Mouse (Mus musculus): ENCODE measurements around the gene Pnp2. TPM values are rescaled to one million over a fixed set of nuclear protein-coding genes. Genes with fewer than 3 reads are reported as not detected.
"Not testable (repeated sequence)": the region's sequence is repeated elsewhere in the genome, so short reads cannot be mapped to it uniquely, and the experiment has no call there.

Gene Pnp2
- 0.16 and 0.42 TPM in 2 replicates for polyA plus RNA-seq (2012; rRNA removed)

- peak; percentile 62 for DNase-seq (ENCODE audit: low read depth)
These were observed at the start of gene Pnp2 for GRCm38 (mm10) chr14:50955942-50956508. Gene Pnp2, plus strand, starts transcription at chr14:50955992.

- no peak for DNase-seq (ENCODE audit: low read depth)
- TF ChIP-seq CTCF (IDR thresholded peaks at IDR 0.05; ENCODE audit: borderline replicate concordance, extremely low read depth, insufficient read depth, insufficient read length) (no peak), POLR2A (IDR thresholded peaks at IDR 0.05; ENCODE audit: borderline replicate concordance, extremely low read depth, insufficient read depth, insufficient read length, poor library complexity, severe bottlenecking) (no peak)
These were observed 47.7 kb upstream of the Pnp2 start for GRCm38 (mm10) chr14:50908126-50908525.

GRCm38 (mm10) chr14:50911356-50911755, 44.4 kb upstream of the Pnp2 start:
- TF ChIP-seq POLR2A (IDR thresholded peaks at IDR 0.05; ENCODE audit: borderline replicate concordance, extremely low read depth, insufficient read depth, insufficient read length, poor library complexity, severe bottlenecking) (no peak), CTCF (IDR thresholded peaks at IDR 0.05; ENCODE audit: borderline replicate concordance, extremely low read depth, insufficient read depth, insufficient read length) (no peak)
- no peak for DNase-seq (ENCODE audit: low read depth)

- not testable (repeated sequence) for DNase-seq (ENCODE audit: low read depth)
These were observed 32.4 kb upstream of the Pnp2 start for GRCm38 (mm10) chr14:50923437-50923836.

GRCm38 (mm10) chr14:50924281-50925064, 31.3 kb upstream of the Pnp2 start, which contains the start of the genes Osgep and Apex1:
Gene Osgep, minus strand, starts transcription at chr14:50924893.
Gene Apex1, plus strand, starts transcription at chr14:50924968.
- DNase-seq (ENCODE audit: low read depth) = peak; percentile 99
- no peak for TF ChIP-seq CTCF (IDR thresholded peaks at IDR 0.05; ENCODE audit: borderline replicate concordance, extremely low read depth, insufficient read depth, insufficient read length)
- peak; percentile 26; the same call in 1 of the 2 replicates for TF ChIP-seq POLR2A (IDR thresholded peaks at IDR 0.05; ENCODE audit: borderline replicate concordance, extremely low read depth, insufficient read depth, insufficient read length, poor library complexity, severe bottlenecking)

- no peak for DNase-seq (ENCODE audit: low read depth)
- TF ChIP-seq POLR2A (IDR thresholded peaks at IDR 0.05; ENCODE audit: borderline replicate concordance, extremely low read depth, insufficient read depth, insufficient read length, poor library complexity, severe bottlenecking) (no peak), CTCF (IDR thresholded peaks at IDR 0.05; ENCODE audit: borderline replicate concordance, extremely low read depth, insufficient read depth, insufficient read length) (no peak)
These were observed 30.5 kb upstream of the Pnp2 start for GRCm38 (mm10) chr14:50925111-50925920.

GRCm38 (mm10) chr14:50927366-50927765, 28.4 kb upstream of the Pnp2 start:
- TF ChIP-seq POLR2A (IDR thresholded peaks at IDR 0.05; ENCODE audit: borderline replicate concordance, extremely low read depth, insufficient read depth, insufficient read length, poor library complexity, severe bottlenecking) = no peak
- no peak for DNase-seq (ENCODE audit: low read depth)

GRCm38 (mm10) chr14:50929951-50930350, 25.8 kb upstream of the Pnp2 start:
- TF ChIP-seq CTCF (IDR thresholded peaks at IDR 0.05; ENCODE audit: borderline replicate concordance, extremely low read depth, insufficient read depth, insufficient read length) = no peak
- no peak for TF ChIP-seq POLR2A (IDR thresholded peaks at IDR 0.05; ENCODE audit: borderline replicate concordance, extremely low read depth, insufficient read depth, insufficient read length, poor library complexity, severe bottlenecking)
- no peak for DNase-seq (ENCODE audit: low read depth)

- no peak for DNase-seq (ENCODE audit: low read depth)
- no peak for TF ChIP-seq CTCF (IDR thresholded peaks at IDR 0.05; ENCODE audit: borderline replicate concordance, extremely low read depth, insufficient read depth, insufficient read length)
- TF ChIP-seq POLR2A (IDR thresholded peaks at IDR 0.05; ENCODE audit: borderline replicate concordance, extremely low read depth, insufficient read depth, insufficient read length, poor library complexity, severe bottlenecking) = no peak
These were observed 25.4 kb upstream of the Pnp2 start for GRCm38 (mm10) chr14:50930377-50930753.

- TF ChIP-seq POLR2A (IDR thresholded peaks at IDR 0.05; ENCODE audit: borderline replicate concordance, extremely low read depth, insufficient read depth, insufficient read length, poor library complexity, severe bottlenecking) (peak; percentile 91), CTCF (IDR thresholded peaks at IDR 0.05; ENCODE audit: borderline replicate concordance, extremely low read depth, insufficient read depth, insufficient read length) (no peak)
- DNase-seq (ENCODE audit: low read depth) = peak; percentile 100
These were observed 24.9 kb upstream of the Pnp2 start, which contains the start of the genes Pip4p1 and Pnp for GRCm38 (mm10) chr14:50930754-50931492. Gene Pip4p1, minus strand, starts transcription at chr14:50930856. Gene Pnp, plus strand, starts transcription at chr14:50931082.

- TF ChIP-seq POLR2A (IDR thresholded peaks at IDR 0.05; ENCODE audit: borderline replicate concordance, extremely low read depth, insufficient read depth, insufficient read length, poor library complexity, severe bottlenecking) (no peak), CTCF (IDR thresholded peaks at IDR 0.05; ENCODE audit: borderline replicate concordance, extremely low read depth, insufficient read depth, insufficient read length) (no peak)
- no peak for DNase-seq (ENCODE audit: low read depth)
These were observed 24.2 kb upstream of the Pnp2 start for GRCm38 (mm10) chr14:50931493-50932020.
